Mouse (Mus musculus): Measurements from ENCODE around the gene Cnga3.

The Cnga3 gene

GRCm38 (mm10) chr1:37286556-37286955, 72.3 kb downstream of the Cnga3 start:
- DNase-seq (ENCODE audit: low spot score) = no peak

- no peak for DNase-seq (ENCODE audit: low spot score)
These were observed 73.5 kb downstream of the Cnga3 start for GRCm38 (mm10) chr1:37287748-37288147.

GRCm38 (mm10) chr1:37288181-37288935, 74.1 kb downstream of the Cnga3 start:
- no peak for DNase-seq (ENCODE audit: low spot score)

GRCm38 (mm10) chr1:37288941-37289340, 74.7 kb downstream of the Cnga3 start:
- DNase-seq (ENCODE audit: low spot score) = no peak

GRCm38 (mm10) chr1:37296414-37296813, 82.2 kb downstream of the Cnga3 start:
- no peak for DNase-seq (ENCODE audit: low spot score)

- DNase-seq (ENCODE audit: low spot score) = no peak
These were observed 84.7 kb downstream of the Cnga3 start for GRCm38 (mm10) chr1:37298904-37299303.

- peak; percentile 96 for DNase-seq (ENCODE audit: low spot score)
These were observed 85.6 kb downstream of the Cnga3 start, which contains the start of gene Inpp4a for GRCm38 (mm10) chr1:37299540-37300491. Inpp4a (plus strand) TSS chr1:37299865.

- DNase-seq (ENCODE audit: low spot score) = no peak
These were observed 86.4 kb downstream of the Cnga3 start for GRCm38 (mm10) chr1:37300650-37301049.

GRCm38 (mm10) chr1:37302801-37303200, 88.6 kb downstream of the Cnga3 start:
- no peak for DNase-seq (ENCODE audit: low spot score)

GRCm38 (mm10) chr1:37305691-37306287, 91.6 kb downstream of the Cnga3 start:
- no peak for DNase-seq (ENCODE audit: low spot score)

GRCm38 (mm10) chr1:37307586-37307985, 93.4 kb downstream of the Cnga3 start:
- DNase-seq (ENCODE audit: low spot score) = no peak

GRCm38 (mm10) chr1:37308021-37308742, 93.9 kb downstream of the Cnga3 start:
- no peak for DNase-seq (ENCODE audit: low spot score)

- DNase-seq (ENCODE audit: low spot score) = no peak
These were observed 94.5 kb downstream of the Cnga3 start for GRCm38 (mm10) chr1:37308743-37309100.

- DNase-seq (ENCODE audit: low spot score) = no peak
These were observed 95.8 kb downstream of the Cnga3 start for GRCm38 (mm10) chr1:37309939-37310515.
